Mouse (Mus musculus) heart, postnatal 4 days (tissue): ENCODE measurements around the gene Plekha1. TPM values are rescaled to one million over a fixed set of nuclear protein-coding genes. Genes with fewer than 3 reads are reported as not detected.

Experiments
- DNase-seq: peaks from one replicate; pipeline ENCODE4 v3.0.0; 2021
- total RNA-seq, 2 experiments: library from RNA; stranded (reverse); gene quantifications; 2 replicates each; pipeline ENCODE4 v1.2.3; 2021

The Plekha1 gene
- total RNA-seq, 2 experiments from 2014 or later, result 60.1 TPM

DNA sequence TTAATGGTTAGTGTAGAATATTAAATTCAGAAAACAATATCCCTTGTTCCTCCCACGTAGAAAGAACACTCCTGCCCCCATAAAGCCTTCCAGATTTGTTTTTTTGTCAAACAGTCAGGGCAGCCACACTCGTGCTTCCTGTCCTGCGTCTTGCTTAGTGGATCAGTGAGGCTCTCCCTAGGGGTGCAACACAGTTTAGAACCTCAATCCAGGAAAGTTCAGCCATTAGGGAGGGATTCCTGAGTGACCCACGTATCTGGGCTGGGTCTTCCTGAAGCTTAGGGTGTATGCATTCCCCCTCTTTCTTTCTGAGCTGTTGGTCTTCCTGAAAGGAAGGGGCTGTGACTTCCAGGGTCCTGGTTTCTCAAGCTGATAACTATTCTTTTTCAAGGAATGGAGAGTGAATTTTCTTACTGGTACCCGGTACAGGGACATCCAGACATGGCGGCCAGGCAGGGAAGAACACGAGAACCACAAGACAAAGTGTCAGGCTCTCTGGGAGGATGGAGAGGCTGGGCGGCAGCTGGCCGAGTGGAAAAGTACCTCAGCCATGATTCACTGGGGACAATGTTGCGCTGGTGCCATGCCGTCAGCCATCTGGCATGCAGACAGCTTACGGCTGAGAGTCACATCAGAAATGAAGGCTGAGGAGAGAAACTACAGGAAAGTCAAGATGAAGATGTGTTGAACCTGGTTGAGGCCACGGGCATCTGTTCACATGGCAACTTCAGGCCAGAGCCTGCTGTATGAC lies 57.6 kb downstream of the Plekha1 start:
- DNase-seq, result peak; percentile 42

GRCm38 (mm10) chr7:130930401-130930800 lies 64.8 kb downstream of the Plekha1 start:
- no peak for DNase-seq

DNA sequence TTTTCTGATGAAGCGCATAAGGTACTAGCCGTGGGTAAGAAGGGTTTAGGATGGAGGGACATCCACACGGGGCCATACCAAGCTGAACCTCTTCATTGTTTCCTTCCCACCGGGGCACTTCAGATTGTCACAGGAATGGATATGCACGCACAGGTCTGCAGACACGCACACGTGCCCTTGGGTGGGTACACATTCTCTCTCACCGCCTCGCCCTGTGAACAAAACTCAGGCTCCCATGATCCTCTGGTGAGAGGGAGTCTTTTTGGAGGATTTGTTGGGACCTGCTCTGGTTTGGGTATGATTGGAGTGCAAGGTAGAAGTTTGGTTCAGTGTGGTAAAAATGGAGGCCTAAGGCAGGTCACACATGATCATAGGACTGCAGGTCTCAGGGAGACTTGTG lies 67.4 kb downstream of the Plekha1 start:
- no peak for DNase-seq

DNA sequence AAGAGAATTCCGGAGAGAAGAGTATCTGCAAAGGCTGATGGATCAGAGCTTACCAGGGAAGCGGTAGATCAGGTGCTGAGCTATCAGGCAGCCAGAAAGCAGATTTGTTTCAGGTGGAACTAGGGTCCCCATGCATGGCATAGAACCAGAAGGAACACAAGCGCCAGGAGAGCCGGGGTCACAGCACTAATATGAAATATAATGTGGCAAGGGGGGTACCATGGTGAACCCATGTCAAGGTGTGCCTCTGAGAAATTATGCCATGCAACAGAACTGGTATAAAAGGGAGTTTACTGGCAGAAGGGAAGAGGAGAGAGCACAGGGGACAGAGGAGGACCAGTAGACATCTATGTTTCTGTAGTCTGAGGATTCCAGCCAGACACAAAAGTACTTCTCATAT lies 69.1 kb downstream of the Plekha1 start:
- DNase-seq, result no peak

GRCm38 (mm10) chr7:130935421-130935792 lies 69.9 kb downstream of the Plekha1 start:
- peak; percentile 32 for DNase-seq

DNA sequence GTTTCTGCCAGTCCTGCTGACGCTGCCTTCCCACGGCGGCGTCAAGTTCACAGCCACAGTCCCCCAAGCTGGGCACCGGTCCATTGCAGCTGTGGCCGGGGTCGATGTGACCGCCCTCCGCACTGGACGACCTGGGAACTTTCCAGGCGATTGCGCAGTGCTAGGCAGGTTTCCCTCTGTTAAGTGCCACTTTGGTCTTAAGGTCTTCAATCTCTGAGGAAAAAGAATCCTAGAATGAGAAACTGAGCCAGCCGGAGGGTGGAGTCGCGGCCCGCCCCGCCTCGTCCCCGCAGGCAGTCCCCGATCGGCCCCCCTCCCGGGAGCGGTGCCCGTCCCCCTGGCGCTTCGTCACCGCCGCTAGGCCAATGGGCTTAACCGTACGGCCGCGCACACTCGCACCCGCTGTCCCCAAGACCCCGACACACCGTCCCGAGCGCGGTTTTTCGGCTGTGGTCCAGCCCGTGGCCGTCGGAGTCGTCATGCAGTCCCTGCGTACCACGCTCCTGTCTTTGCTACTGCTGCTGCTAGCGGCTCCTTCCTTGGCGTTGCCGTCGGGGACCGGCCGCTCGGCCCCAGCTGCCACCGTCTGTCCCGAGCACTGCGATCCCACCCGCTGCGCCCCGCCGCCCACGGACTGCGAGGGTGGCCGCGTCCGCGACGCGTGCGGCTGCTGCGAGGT lies 70.4 kb downstream of the Plekha1 start, which contains the start of gene Htra1:
TSS of gene Htra1 (plus strand) at position 319 of the 679 bp plus-strand sequence.
- peak; percentile 91 for DNase-seq

DNA sequence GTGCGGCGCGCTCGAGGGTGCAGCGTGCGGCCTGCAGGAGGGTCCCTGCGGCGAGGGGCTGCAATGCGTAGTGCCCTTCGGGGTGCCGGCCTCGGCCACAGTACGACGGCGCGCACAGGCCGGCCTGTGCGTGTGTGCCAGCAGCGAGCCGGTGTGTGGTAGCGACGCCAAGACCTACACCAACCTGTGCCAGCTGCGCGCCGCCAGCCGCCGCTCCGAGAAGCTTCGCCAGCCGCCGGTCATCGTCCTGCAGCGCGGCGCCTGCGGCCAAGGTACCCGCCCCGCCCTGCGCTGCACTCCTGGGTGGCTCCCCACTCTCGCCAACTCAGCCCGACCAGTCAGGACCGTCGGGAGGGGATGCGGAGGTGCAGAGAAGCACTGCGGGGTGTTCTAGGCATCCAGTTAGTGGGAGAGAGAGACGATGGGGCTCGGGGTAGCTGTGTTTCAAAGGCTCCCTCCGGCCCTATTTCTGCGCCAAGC lies 71.0 kb downstream of the Plekha1 start:
- peak; percentile 67 for DNase-seq

GRCm38 (mm10) chr7:130937266-130937841 lies 71.8 kb downstream of the Plekha1 start:
- DNase-seq, result peak; percentile 54

GRCm38 (mm10) chr7:130938005-130938404 lies 72.4 kb downstream of the Plekha1 start:
- no peak for DNase-seq

- no peak for DNase-seq
Measured at GRCm38 (mm10) chr7:130938896-130939295, 73.3 kb downstream of the Plekha1 start.

- DNase-seq, result no peak
Measured at GRCm38 (mm10) chr7:130940733-130941132, 75.2 kb downstream of the Plekha1 start.

DNA sequence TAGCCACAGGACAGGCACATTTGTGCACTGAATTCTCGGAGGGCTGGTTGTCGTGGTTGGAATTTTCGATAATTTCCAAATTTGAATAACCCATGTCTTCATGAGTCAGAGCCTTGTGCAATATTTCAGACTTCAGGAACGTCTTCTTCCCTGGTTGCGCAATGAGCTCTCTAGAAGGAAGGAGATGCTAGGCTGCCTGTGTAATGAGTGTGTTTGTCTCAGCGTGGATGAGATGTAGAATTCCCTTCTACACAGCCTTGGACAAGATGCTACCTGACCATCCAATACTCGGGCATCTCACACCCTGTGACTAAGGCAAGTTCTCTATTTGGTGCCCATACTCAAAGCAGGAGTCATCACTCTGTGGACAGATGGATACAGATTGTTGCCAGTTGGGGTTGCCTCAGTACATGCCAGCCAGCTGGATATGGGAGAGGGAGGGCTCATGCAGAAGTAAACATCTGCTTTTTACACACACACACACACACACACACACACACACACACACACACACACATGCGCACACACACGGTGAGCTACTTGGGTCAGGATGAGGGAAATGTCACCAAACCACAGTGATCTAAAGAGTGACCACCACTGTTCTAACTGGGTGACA lies 77.8 kb downstream of the Plekha1 start:
- DNase-seq, result no peak

GRCm38 (mm10) chr7:130944766-130945475 lies 79.4 kb downstream of the Plekha1 start:
- no peak for DNase-seq

- DNase-seq, result no peak
Measured at GRCm38 (mm10) chr7:130945730-130946129, 80.2 kb downstream of the Plekha1 start.

DNA sequence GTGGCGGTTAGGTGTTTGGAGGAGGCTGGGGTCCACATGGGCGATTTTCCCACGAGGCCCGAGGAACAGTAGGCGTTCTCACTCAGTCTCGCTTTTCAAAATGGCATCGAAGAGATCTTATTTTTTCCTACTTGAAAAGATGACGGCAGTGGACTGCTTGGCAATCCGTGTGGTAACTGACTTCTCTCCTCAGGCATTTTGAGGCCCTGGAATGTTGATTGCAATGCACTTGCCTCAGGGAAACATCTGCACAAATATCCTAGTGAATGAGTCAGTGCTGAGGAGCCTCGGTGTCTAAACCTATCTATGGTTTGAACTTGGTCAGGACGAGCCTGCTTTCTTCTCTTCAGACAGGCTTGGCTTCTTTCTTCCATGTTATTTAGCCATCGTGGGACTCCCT lies 80.7 kb downstream of the Plekha1 start:
- DNase-seq, result no peak

- DNase-seq, result peak; percentile 55
Measured at GRCm38 (mm10) chr7:130948563-130949208, 83.1 kb downstream of the Plekha1 start.

DNA sequence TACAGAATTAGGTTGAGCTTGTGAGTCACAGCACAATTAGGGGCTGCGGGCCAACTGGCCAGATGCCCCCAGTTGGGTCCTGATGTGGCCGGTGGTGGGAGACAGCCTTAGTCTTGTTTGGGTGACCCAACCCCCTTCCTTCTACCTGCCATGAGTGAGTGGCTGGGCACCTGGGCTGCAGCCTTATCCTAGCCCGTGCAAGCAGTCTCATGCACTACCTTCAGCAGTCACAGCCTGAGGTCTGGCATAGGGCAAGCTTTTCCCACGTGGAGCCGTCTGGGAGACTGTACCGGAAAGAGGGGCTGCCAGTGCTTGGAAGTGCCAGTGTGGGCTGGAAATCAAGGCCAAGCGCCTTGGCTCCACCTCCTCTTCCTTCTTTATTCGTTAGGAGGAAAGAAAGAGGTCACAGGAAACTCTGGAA lies 83.8 kb downstream of the Plekha1 start:
- DNase-seq, result peak; percentile 66

DNA sequence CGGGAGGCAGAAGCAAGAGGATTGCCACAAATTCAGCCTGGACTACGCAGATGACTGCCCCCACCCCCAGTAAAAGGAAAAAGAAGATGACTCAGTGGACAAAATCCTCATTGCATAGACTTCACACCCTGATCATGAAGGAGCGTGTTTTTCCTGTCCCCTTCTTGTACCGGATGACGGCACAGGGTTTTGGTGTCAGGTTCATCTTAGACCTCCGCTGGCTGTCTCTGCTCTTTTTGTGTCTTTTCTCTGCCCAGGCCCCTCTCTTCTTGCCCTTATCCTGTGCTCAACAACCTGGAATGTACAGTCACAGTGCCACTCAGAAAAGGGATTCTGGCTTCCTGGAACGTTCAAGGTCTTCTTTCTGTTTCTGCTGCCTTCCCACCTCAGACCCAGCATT lies 84.9 kb downstream of the Plekha1 start:
- DNase-seq, result no peak

GRCm38 (mm10) chr7:130951004-130951403 lies 85.4 kb downstream of the Plekha1 start:
- DNase-seq, result no peak

- DNase-seq, result no peak
Measured at GRCm38 (mm10) chr7:130953376-130953775, 87.8 kb downstream of the Plekha1 start.

DNA sequence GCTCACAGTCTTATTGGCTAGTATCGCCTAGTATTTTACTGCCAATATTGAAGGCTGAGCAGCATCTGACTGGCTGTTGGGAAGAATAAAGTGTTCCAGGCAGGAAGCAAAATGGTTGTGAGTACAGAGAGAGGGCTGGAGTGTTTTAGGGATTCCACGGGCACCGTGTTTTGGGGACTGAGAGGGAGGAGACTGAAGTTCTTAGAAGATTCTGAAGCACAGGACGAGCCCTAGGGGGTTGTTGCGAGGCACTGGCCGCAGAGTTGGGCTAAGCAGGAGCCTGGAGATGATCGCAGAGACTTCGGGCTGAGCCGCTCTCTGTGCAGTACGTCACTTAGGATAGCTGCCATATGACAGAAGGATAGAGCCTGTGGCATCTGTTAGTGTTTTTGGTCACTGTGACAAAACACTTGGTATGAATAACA lies 88.6 kb downstream of the Plekha1 start:
- DNase-seq, result no peak

GRCm38 (mm10) chr7:130958551-130958950 lies 93.0 kb downstream of the Plekha1 start:
- DNase-seq, result no peak
